Mouse (Mus musculus): ENCODE results near the gene Frk.

DNA sequence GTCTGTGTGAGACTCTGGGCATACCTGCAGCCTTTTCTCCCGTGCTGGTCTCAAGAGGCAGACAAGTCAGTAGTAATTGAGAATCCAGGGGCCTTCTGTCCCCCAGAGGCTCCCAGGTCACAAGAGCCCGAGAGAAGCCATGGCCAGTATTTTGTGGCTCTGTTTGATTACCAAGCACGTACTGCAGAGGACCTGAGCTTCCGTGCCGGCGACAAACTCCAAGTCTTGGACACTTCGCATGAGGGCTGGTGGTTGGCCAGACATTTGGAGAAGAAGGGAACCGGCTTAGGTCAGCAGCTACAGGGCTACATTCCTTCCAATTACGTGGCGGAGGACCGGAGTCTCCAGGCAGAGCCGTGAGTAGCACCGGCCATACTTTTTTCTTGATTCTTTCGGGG lies 814 bp downstream of the Frk start:
- TF ChIP-seq CTCF (IDR thresholded peaks at IDR 0.05; ENCODE audit: low read depth, low read length) (no peak), POLR2A (IDR thresholded peaks at IDR 0.05; ENCODE audit: borderline replicate concordance, low read depth, low read length) (no peak)

All from bone marrow macrophage, adult 2 months (primary cell).